Mouse (Mus musculus): ENCODE measurements around the gene Col11a2. TPM values are rescaled to one million over a fixed set of nuclear protein-coding genes. Genes with fewer than 3 reads are reported as not detected.
A peak's percentile ranks its signal among the peaks of the same experiment; 100 is the strongest.

Col11a2 gene
- polyA plus RNA-seq, 1 experiment from 2014 or later, result 0.61 TPM

GRCm38 (mm10) chr17:34093199-34093874 is 54.1 kb downstream of the Col11a2 start:
- Histone ChIP-seq H3K9me3 (replicated peaks; ENCODE audit: control insufficient read depth, low read length) (no peaks in the 10 kb centered on the region), H3K27me3 (ENCODE audit: control insufficient read depth, insufficient read depth, low read length) (no peaks in the 10 kb centered on the region), H3K36me3 (ENCODE audit: control insufficient read depth, insufficient read depth, low read length) (no peaks in the 10 kb centered on the region), H3K27ac (ENCODE audit: low read length) (no peak overlapping the region), H3K4me2 (ENCODE audit: low read depth, low read length) (no peak overlapping the region), H3K9ac (ENCODE audit: low read length) (no peak overlapping the region), H3K4me3 (replicated peaks; ENCODE audit: low read length) (no peak overlapping the region), H3K4me1 (ENCODE audit: control insufficient read depth, insufficient read depth, low read length) (no peaks in the 10 kb centered on the region)
- WGBS, result 36% methylated on average over 7 of the region's 7 CpGs
- ATAC-seq (ENCODE audit: insufficient read depth, low FRiP score), result peak; percentile 79; the same call in 1 of the 2 replicates

- Histone ChIP-seq H3K9me3 (replicated peaks; ENCODE audit: control insufficient read depth, low read length) (no peaks in the 10 kb centered on the region), H3K4me2 (ENCODE audit: low read depth, low read length) (no peak overlapping the region), H3K27me3 (ENCODE audit: control insufficient read depth, insufficient read depth, low read length) (no peaks in the 10 kb centered on the region), H3K4me1 (ENCODE audit: control insufficient read depth, insufficient read depth, low read length) (peaks cover 7% of the 10 kb centered on the region; the same call in 1 of the 2 replicates), H3K9ac (ENCODE audit: low read length) (no peak overlapping the region), H3K27ac (ENCODE audit: low read length) (no peak overlapping the region), H3K36me3 (ENCODE audit: control insufficient read depth, insufficient read depth, low read length) (no peaks in the 10 kb centered on the region), H3K4me3 (replicated peaks; ENCODE audit: low read length) (no peak overlapping the region)
- 82% methylated on average over 27 of the region's 27 CpGs for WGBS
- ATAC-seq (ENCODE audit: insufficient read depth, low FRiP score), result no peak
These were observed 55.2 kb downstream of the Col11a2 start for GRCm38 (mm10) chr17:34094283-34095035.

GRCm38 (mm10) chr17:34096497-34097010 is 57.3 kb downstream of the Col11a2 start:
- Histone ChIP-seq H3K36me3 (ENCODE audit: control insufficient read depth, insufficient read depth, low read length) (no peaks in the 10 kb centered on the region), H3K27me3 (ENCODE audit: control insufficient read depth, insufficient read depth, low read length) (no peaks in the 10 kb centered on the region), H3K4me1 (ENCODE audit: control insufficient read depth, insufficient read depth, low read length) (peaks cover 9% of the 10 kb centered on the region), H3K9me3 (replicated peaks; ENCODE audit: control insufficient read depth, low read length) (no peaks in the 10 kb centered on the region), H3K4me3 (replicated peaks; ENCODE audit: low read length) (no peak overlapping the region), H3K4me2 (ENCODE audit: low read depth, low read length) (no peak overlapping the region), H3K9ac (ENCODE audit: low read length) (no peak overlapping the region), H3K27ac (ENCODE audit: low read length) (no peak overlapping the region)
- no peak for ATAC-seq (ENCODE audit: insufficient read depth, low FRiP score)
- 62% methylated on average over 3 of the region's 3 CpGs for WGBS

GRCm38 (mm10) chr17:34097272-34097671 is 58.0 kb downstream of the Col11a2 start:
- H3K4me1 ChIP-seq (ENCODE audit: control insufficient read depth, insufficient read depth, low read length), result peaks cover 11% of the 10 kb centered on the region
- H3K36me3 ChIP-seq (ENCODE audit: control insufficient read depth, insufficient read depth, low read length), result no peaks in the 10 kb centered on the region
- H3K4me2 ChIP-seq (ENCODE audit: low read depth, low read length), result no peak overlapping the region
- no peak overlapping the region for H3K9ac ChIP-seq (ENCODE audit: low read length)
- H3K9me3 ChIP-seq (replicated peaks; ENCODE audit: control insufficient read depth, low read length), result no peaks in the 10 kb centered on the region
- no peaks in the 10 kb centered on the region for H3K27me3 ChIP-seq (ENCODE audit: control insufficient read depth, insufficient read depth, low read length)
- 54% methylated on average over 5 of the region's 5 CpGs for WGBS
- ATAC-seq (ENCODE audit: insufficient read depth, low FRiP score), result no peak
- H3K27ac ChIP-seq (ENCODE audit: low read length), result no peak overlapping the region
- H3K4me3 ChIP-seq (replicated peaks; ENCODE audit: low read length), result no peak overlapping the region

- Histone ChIP-seq H3K4me2 (ENCODE audit: low read depth, low read length) (no peak overlapping the region), H3K4me3 (replicated peaks; ENCODE audit: low read length) (no peak overlapping the region), H3K4me1 (ENCODE audit: control insufficient read depth, insufficient read depth, low read length) (peaks cover 11% of the 10 kb centered on the region), H3K27ac (ENCODE audit: low read length) (no peak overlapping the region), H3K27me3 (ENCODE audit: control insufficient read depth, insufficient read depth, low read length) (no peaks in the 10 kb centered on the region), H3K36me3 (ENCODE audit: control insufficient read depth, insufficient read depth, low read length) (no peaks in the 10 kb centered on the region), H3K9ac (ENCODE audit: low read length) (no peak overlapping the region), H3K9me3 (replicated peaks; ENCODE audit: control insufficient read depth, low read length) (no peaks in the 10 kb centered on the region)
- WGBS, result 30% methylated on average over 10 of the region's 10 CpGs
- peak; percentile 63; the same call in 1 of the 2 replicates for ATAC-seq (ENCODE audit: insufficient read depth, low FRiP score)
These were observed 59.7 kb downstream of the Col11a2 start for GRCm38 (mm10) chr17:34098709-34099479.

GRCm38 (mm10) chr17:34099531-34099930 is 60.3 kb downstream of the Col11a2 start:
- Histone ChIP-seq H3K9ac (ENCODE audit: low read length) (no peak overlapping the region), H3K27me3 (ENCODE audit: control insufficient read depth, insufficient read depth, low read length) (no peaks in the 10 kb centered on the region), H3K4me3 (replicated peaks; ENCODE audit: low read length) (no peak overlapping the region), H3K36me3 (ENCODE audit: control insufficient read depth, insufficient read depth, low read length) (no peaks in the 10 kb centered on the region), H3K4me1 (ENCODE audit: control insufficient read depth, insufficient read depth, low read length) (peaks cover 11% of the 10 kb centered on the region), H3K9me3 (replicated peaks; ENCODE audit: control insufficient read depth, low read length) (no peaks in the 10 kb centered on the region), H3K27ac (ENCODE audit: low read length) (no peak overlapping the region), H3K4me2 (ENCODE audit: low read depth, low read length) (no peak overlapping the region)
- WGBS, result 38% methylated on average over 5 of the region's 5 CpGs
- ATAC-seq (ENCODE audit: insufficient read depth, low FRiP score), result no peak

GRCm38 (mm10) chr17:34101185-34101584 is 61.9 kb downstream of the Col11a2 start:
- Histone ChIP-seq H3K36me3 (ENCODE audit: control insufficient read depth, insufficient read depth, low read length) (no peaks in the 10 kb centered on the region), H3K4me1 (ENCODE audit: control insufficient read depth, insufficient read depth, low read length) (peaks cover 11% of the 10 kb centered on the region)
- peak; percentile 21; the same call in 1 of the 2 replicates for ATAC-seq (ENCODE audit: insufficient read depth, low FRiP score)

GRCm38 (mm10) chr17:34101604-34102032 is 62.4 kb downstream of the Col11a2 start:
- Histone ChIP-seq H3K27me3 (ENCODE audit: control insufficient read depth, insufficient read depth, low read length) (no peaks in the 10 kb centered on the region), H3K4me1 (ENCODE audit: control insufficient read depth, insufficient read depth, low read length) (peaks cover 11% of the 10 kb centered on the region), H3K4me3 (replicated peaks; ENCODE audit: low read length) (peak overlapping the region; percentile 28), H3K4me2 (ENCODE audit: low read depth, low read length) (peak overlapping the region; percentile 48; the same call in 1 of the 2 replicates), H3K27ac (ENCODE audit: low read length) (no peak overlapping the region), H3K9ac (ENCODE audit: low read length) (peak overlapping the region; percentile 55), H3K36me3 (ENCODE audit: control insufficient read depth, insufficient read depth, low read length) (no peaks in the 10 kb centered on the region), H3K9me3 (replicated peaks; ENCODE audit: control insufficient read depth, low read length) (no peaks in the 10 kb centered on the region)
- WGBS, result 9% methylated on average over 12 of the region's 12 CpGs
- peak; percentile 68; the same call in 1 of the 2 replicates for ATAC-seq (ENCODE audit: insufficient read depth, low FRiP score)

More at GRCm38 (mm10) chr17:34101185-34101584, 61.9 kb downstream of the Col11a2 start:
- H3K4me2 ChIP-seq (ENCODE audit: low read depth, low read length), result no peak overlapping the region
- no peak overlapping the region for H3K4me3 ChIP-seq (replicated peaks; ENCODE audit: low read length)
- WGBS, result 28% methylated on average over 5 of the region's 5 CpGs
- no peaks in the 10 kb centered on the region for H3K27me3 ChIP-seq (ENCODE audit: control insufficient read depth, insufficient read depth, low read length)
- H3K27ac ChIP-seq (ENCODE audit: low read length), result no peak overlapping the region
- no peaks in the 10 kb centered on the region for H3K9me3 ChIP-seq (replicated peaks; ENCODE audit: control insufficient read depth, low read length)
- H3K9ac ChIP-seq (ENCODE audit: low read length), result no peak overlapping the region

Measured in stomach, embryonic 16.5 days (tissue).